Mouse (Mus musculus) hindbrain, embryonic 10.5 days (tissue): ENCODE data around the gene Pter. TPM values are rescaled to one million over a fixed set of nuclear protein-coding genes. Genes with fewer than 3 reads are reported as not detected.
A peak's percentile ranks its signal among the peaks of the same experiment; 100 is the strongest.

Experiments used
- DNase-seq: peaks from one replicate; pipeline ENCODE4 v3.0.0-alpha.2; 2017; ENCODE audit warnings: low spot score
- H3K27ac ChIP-seq: fragments of 300-500 bp; sonication (generic); 2 replicates; pipeline ENCODE4 v1.5.1; 2016; ENCODE audit warnings: mild to moderate bottlenecking, moderate library complexity
- H3K27me3 ChIP-seq: fragments of 300-500 bp; sonication (generic); 2 replicates; pipeline ENCODE4 v1.6.1; 2016; ENCODE audit warnings: mild to moderate bottlenecking; ENCODE audit not compliant: poor library complexity, insufficient read depth, severe bottlenecking
- H3K36me3 ChIP-seq: fragments of 300-500 bp; sonication (generic); 2 replicates; pipeline ENCODE4 v1.6.1; 2016; ENCODE audit warnings: mild to moderate bottlenecking, moderate library complexity
- H3K4me1 ChIP-seq: fragments of 300-500 bp; sonication (generic); replicated peaks from 2 replicates; pipeline ENCODE4 v1.6.1; 2016; ENCODE audit warnings: mild to moderate bottlenecking
- H3K4me3 ChIP-seq: fragments of 300-500 bp; sonication (generic); 2 replicates; pipeline ENCODE4 v1.5.1; 2016; ENCODE audit warnings: mild to moderate bottlenecking, moderate library complexity
- H3K9me3 ChIP-seq: fragments of 300-500 bp; sonication (generic); 2 replicates; pipeline ENCODE4 v1.6.1; 2016; ENCODE audit warnings: mild to moderate bottlenecking, moderate library complexity
- WGBS: fragments of 180-500 bp; shearing (Covaris S2); methylation state at CpG from one replicate; pipeline ENCODE4 v1.1.7; 2016; 5-methylcytosine and 5-hydroxymethylcytosine counted together
- polyA plus RNA-seq: library from polyadenylated mRNA; unstranded; fragments of >200 nt; fragmentation: Nextera tagmentation; extraction: Ambion mirVana; gene quantifications from 2 replicates; pipeline ENCODE4 v1.2.1, GENCODE M21; 2016

The Pter gene
- polyA plus RNA-seq, 1 experiment from 2014 or later, result 10.0 TPM

- peaks cover 67% of the 10 kb centered on the region for H3K27me3 ChIP-seq
- H3K4me1 ChIP-seq, result peaks cover 30% of the 10 kb centered on the region
- no peaks in the 10 kb centered on the region for H3K36me3 ChIP-seq
- peak within 1 kb of the TSS; percentile 83 for H3K27ac ChIP-seq
- under 1% methylated on average over 19 of the region's 19 CpGs for WGBS
- H3K9me3 ChIP-seq, result no peaks in the 10 kb centered on the region
- peak within 1 kb of the TSS; percentile 72 for H3K4me3 ChIP-seq
- peak; percentile 54 for DNase-seq
Observed at GRCm38 (mm10) chr2:13011472-13011871, 87.6 kb downstream of the Pter start, which contains the start of gene C1ql3. Gene C1ql3 (minus strand): TSS chr2:13011806.

- Histone ChIP-seq H3K36me3 (no peaks in the 10 kb centered on the region), H3K9me3 (no peaks in the 10 kb centered on the region), H3K4me1 (peaks cover 30% of the 10 kb centered on the region), H3K27me3 (peaks cover 67% of the 10 kb centered on the region), H3K27ac (no peak overlapping the region), H3K4me3 (peak overlapping the region; percentile 72; the same call in 1 of the 2 replicates)
- DNase-seq, result no peak
- 28% methylated on average over 3 of the region's 3 CpGs for WGBS
Observed at GRCm38 (mm10) chr2:13011973-13012372, 88.1 kb downstream of the Pter start.

DNA sequence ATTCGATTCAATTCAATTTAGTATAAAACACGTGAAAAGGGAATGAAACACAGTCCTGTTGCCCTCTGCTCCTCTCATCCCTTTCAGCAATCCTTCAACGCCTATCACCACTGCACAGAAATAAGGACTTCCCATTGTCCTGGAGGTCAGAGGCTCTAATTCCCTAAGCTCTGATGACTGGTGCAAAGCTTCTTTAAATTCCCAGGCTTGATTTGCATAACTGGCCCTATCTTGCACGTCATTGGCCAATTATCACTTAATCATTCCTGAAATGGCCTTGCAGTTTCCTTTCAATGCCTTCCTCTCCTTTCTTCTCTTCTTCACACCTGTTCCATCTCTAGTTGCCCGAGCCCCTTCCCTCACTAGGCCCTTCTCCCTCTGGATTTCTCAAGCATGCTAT lies 94.5 kb downstream of the Pter start:
- 34% methylated on average over 5 of the region's 5 CpGs for WGBS
- peaks cover 10% of the 10 kb centered on the region for H3K27me3 ChIP-seq
- H3K36me3 ChIP-seq, result no peaks in the 10 kb centered on the region
- no peak for DNase-seq
- no peak overlapping the region for H3K27ac ChIP-seq
- H3K4me1 ChIP-seq, result peaks cover 5% of the 10 kb centered on the region; the same call in 1 of the 2 replicates
- H3K9me3 ChIP-seq, result no peaks in the 10 kb centered on the region
- no peak overlapping the region for H3K4me3 ChIP-seq

DNA sequence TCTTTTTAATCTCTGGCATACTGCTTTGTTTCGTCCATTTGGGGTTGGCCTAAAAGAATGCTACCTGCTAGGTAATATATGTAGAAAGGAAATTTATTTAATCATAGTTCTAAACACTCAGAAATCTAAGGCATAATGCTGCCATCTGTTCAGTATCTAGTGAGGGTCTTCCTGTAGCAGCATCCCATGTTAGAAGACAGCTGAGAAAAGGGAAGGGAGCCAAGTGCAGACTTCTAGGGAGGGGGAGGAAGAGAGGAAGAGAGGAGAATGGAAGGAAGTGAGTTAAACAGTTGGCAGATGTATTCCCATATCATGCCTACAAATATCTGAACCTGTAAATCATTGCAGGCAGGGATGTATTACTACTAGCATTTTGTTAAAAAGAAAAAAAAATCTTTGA lies 95.0 kb downstream of the Pter start:
- Histone ChIP-seq H3K27me3 (peaks cover 5% of the 10 kb centered on the region; the same call in 1 of the 2 replicates), H3K27ac (no peak overlapping the region), H3K4me1 (peaks cover 5% of the 10 kb centered on the region; the same call in 1 of the 2 replicates), H3K9me3 (no peaks in the 10 kb centered on the region), H3K4me3 (no peak overlapping the region), H3K36me3 (no peaks in the 10 kb centered on the region)
- no peak for DNase-seq
- WGBS, result 80% methylated on average over 1 of the region's 1 CpGs

- H3K4me1 ChIP-seq, result no peaks in the 10 kb centered on the region
- no peaks in the 10 kb centered on the region for H3K9me3 ChIP-seq
- H3K4me3 ChIP-seq, result no peak overlapping the region
- WGBS, result 79% methylated on average over 3 of the region's 3 CpGs
- H3K27ac ChIP-seq, result no peak overlapping the region
- no peak for DNase-seq
- no peaks in the 10 kb centered on the region for H3K36me3 ChIP-seq
- H3K27me3 ChIP-seq, result no peaks in the 10 kb centered on the region
Observed at GRCm38 (mm10) chr2:13038772-13039171, 114.9 kb downstream of the Pter start.

- WGBS, result 92% methylated on average over 4 of the region's 4 CpGs
- Histone ChIP-seq H3K27me3 (no peaks in the 10 kb centered on the region), H3K4me1 (no peaks in the 10 kb centered on the region), H3K4me3 (no peak overlapping the region), H3K27ac (no peak overlapping the region), H3K36me3 (no peaks in the 10 kb centered on the region), H3K9me3 (no peaks in the 10 kb centered on the region)
- no peak for DNase-seq
Observed at GRCm38 (mm10) chr2:13039785-13040184, 115.9 kb downstream of the Pter start.

GRCm38 (mm10) chr2:13044555-13044954 lies 120.7 kb downstream of the Pter start:
- DNase-seq, result no peak
- Histone ChIP-seq H3K4me3 (no peak overlapping the region), H3K27me3 (no peaks in the 10 kb centered on the region), H3K9me3 (no peaks in the 10 kb centered on the region), H3K36me3 (no peaks in the 10 kb centered on the region), H3K27ac (no peak overlapping the region), H3K4me1 (no peaks in the 10 kb centered on the region)
- WGBS, result 92% methylated on average over 4 of the region's 4 CpGs

DNA sequence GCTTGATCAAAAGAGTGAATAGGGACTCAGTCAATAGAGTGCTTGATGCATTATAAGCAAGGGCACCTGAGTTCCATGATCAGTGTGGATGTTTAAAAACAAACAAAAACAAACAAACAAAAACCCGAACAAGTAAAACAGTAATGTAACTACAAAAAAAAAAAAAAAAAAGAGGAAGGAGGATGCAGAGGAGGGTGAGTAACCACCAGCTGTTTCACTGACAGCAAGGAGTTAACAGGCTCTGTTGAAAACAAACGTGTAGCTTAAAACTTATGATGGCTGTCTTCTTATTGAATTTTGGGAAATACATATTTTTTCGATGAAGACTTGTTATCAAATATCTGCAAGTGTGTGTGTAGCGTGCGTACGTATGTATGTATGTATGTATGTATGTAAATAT lies 124.8 kb downstream of the Pter start:
- Histone ChIP-seq H3K36me3 (no peaks in the 10 kb centered on the region), H3K27ac (no peak overlapping the region), H3K4me1 (no peaks in the 10 kb centered on the region), H3K9me3 (no peaks in the 10 kb centered on the region), H3K27me3 (no peaks in the 10 kb centered on the region), H3K4me3 (no peak overlapping the region)
- 91% methylated on average over 6 of the region's 6 CpGs for WGBS
- no peak for DNase-seq

Other genes starting within 250 kb of the Pter start
- 3.6 and 5.7 TPM in 2 replicates for gene C1ql3, start 87.8 kb downstream of the Pter start, polyA plus RNA-seq